Mouse (Mus musculus) E14TG2a.4 (cell line): Measurements from ENCODE around the gene Ltbp2.

Source experiments
- CTCF ChIP-seq: conservative IDR thresholded peaks from 2 replicates; pipeline ENCODE4 v1.5.1; 2014; ENCODE audit warnings: low read length
- NANOG ChIP-seq: IDR thresholded peaks from 2 replicates; pipeline ENCODE4 v1.6.1; 2014; ENCODE audit warnings: borderline replicate concordance, low read length, mixed read lengths
- POU5F1 ChIP-seq: IDR thresholded peaks from 2 replicates; pipeline ENCODE4 v1.6.1; 2014; ENCODE audit warnings: low read length, borderline replicate concordance

GRCm38 (mm10) chr12:84890289-84890688, 14.0 kb upstream of the Ltbp2 start:
- TF ChIP-seq CTCF (no peak), NANOG (no peak), POU5F1 (no peak)
